Mouse (Mus musculus) retina, embryonic 14.5 days (tissue): ENCODE results near the gene Tbc1d9.

Source experiments
- DNase-seq: peaks from one replicate; pipeline ENCODE4 v3.0.0-alpha.2; 2015; ENCODE audit warnings: low spot score

Tbc1d9 gene

DNA sequence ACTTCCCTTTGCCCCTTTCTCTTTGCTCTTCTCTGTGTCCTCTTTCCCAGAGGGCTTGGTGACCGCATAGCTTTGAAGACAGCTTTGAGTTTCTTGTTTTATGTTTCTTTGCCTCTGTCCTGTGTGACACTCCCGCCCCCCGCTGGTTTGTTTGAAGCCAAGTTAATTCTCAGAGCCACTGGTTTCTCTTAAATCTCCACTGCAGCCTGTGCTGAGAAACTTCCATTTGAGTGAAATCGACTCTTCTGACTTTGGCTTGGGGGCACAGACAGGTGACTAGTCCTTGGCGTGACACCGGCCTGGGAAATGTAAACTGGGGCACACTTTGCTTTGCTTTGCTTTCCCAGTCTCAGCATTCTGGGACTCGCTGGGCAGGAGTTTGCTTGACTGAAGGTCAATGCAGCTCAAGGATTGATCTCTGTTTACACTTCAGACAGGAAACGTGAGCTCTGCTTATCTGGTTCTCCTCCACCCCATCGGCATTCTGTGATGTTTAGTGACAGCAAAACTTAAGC lies 13.1 kb downstream of the Tbc1d9 start:
- no peak for DNase-seq

DNA sequence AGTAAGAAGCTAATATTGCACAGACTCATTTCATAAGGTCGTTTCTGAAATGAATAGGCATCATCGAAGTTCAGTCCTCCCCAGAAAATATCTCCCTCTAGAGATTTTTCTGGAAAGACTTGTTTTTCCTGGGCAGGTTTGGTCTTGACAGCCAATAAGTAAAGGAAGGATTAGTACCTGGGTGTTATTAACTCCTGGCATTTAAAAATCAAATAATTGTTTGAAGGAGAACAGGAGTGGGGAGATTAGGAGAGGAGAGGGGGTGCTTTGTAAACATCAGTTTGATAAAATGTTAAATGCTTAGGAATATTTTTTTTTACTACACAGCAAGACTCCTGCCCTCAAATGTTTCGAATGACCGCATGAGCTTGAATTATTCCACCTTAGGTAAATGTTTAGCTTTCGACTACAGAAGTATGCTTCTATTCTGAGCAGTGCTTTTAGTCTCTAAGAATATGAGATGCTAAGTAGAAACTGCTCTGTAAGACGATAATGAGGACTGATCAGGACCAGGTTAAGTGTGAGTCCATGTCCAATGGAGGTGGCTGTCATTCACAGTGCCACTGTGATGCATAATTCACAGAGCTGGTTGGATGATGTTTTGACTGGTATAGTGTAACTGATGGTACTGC lies 16.8 kb downstream of the Tbc1d9 start:
- DNase-seq = no peak

DNA sequence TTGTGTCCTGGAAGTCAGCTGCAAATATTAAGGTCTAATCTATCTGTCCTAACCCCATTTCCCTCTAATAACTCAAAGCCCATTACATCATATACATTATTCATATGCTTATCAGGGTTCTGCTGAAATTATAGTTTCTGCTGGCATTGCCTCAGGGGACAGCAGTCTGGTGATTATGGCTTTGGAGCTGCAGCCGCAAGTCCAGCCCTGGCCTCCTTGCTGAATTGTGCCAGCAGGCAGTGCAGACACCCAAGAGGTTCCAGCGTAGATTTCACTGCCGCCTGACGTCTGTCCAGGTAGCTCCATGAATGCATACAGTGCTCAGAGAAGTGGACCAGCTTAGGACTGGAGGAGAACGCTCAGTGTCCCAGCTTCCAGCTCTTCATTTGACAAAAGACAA lies 17.6 kb downstream of the Tbc1d9 start:
- no peak for DNase-seq

DNA sequence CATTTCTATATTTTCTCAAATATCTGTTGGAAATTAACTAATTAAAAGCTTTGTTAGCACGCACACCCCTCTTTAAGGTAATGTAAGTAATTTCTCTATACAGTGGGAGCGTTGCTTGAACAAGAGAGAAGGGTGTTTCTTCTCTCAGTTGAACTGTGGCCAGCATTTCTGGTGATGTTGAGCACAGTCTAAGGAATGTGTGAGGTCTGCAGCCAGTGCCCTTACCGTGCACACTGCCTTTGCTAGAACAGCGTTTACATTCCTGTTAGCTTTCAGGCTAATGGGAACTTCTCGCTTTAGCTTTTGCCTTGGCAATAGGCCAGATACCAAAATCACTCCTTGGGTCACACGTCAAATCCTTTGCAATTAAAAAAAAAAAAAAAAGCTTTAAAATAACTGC lies 21.2 kb downstream of the Tbc1d9 start:
- DNase-seq = no peak

DNA sequence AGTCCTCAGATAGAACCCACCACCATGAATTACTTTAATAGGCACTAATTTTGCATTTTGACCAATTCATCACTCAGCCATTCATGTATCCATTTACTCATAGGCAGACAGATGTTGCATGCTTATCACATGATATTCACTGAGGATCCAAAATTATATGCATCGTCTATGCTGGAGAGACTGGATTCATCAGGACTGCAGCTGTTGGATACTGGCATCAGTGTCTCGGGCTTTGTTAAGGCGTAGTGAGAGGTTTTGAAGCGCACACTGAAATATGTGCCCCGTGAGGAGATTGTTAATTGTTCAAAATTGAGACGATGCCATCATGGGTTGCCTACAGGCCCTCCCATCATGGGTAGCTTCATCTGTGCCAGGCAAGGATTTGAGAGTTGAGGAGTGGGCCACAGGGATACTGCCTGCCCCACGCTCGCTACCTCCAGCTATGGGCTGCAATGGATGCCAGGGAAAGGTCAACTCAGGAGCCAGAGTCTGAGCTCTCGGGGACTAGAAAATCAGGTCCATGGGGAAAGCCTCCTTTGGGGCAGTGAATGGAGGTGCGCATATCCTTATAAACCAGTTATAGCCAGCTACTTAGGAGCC lies 22.3 kb downstream of the Tbc1d9 start:
- DNase-seq = no peak

DNA sequence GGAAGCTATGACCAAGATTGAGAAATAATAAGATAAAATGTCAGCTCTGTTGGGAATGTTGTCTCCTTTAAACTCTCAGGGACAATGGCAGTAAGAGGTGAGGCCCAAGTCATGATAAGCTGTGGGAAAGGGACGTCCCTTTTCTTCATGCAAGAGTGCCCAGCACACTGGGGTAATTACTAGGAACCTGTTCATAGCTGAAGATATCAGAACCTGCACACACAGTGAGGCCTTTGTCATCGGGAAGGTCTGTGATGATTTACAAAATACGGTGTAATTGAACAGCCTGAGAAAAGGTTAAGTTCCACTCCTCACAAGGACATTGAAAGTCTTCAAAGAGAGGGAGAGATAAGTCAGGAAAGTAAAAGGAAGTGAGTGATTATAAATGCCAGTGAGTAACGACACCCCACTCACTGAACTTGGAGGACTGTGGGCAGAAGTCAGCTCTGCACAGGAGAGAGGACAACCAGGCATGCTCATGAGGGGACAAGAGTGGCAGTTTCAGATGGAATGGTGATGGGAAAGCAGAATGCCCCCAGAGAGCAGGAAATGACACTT lies 24.5 kb downstream of the Tbc1d9 start:
- no peak for DNase-seq

DNA sequence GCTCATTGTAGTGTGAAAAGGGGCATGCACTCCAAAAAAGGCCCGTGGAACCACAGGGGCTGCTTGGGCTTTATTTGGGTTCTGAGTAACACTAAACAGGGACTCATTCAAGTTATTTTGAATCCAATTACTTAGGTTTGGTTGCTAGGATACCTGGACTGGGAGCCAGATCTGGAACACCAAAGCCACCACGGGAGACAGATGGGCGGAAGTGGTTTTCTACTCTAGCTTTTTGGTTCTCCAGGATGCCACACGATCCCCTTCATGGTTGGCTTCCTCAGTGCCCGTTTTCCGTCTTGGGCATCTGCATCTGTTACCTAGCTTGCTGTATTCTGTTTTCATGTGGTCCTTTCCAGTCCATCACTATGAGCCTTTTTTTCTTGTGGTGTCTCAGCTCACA lies 30.9 kb downstream of the Tbc1d9 start:
- no peak for DNase-seq

DNA sequence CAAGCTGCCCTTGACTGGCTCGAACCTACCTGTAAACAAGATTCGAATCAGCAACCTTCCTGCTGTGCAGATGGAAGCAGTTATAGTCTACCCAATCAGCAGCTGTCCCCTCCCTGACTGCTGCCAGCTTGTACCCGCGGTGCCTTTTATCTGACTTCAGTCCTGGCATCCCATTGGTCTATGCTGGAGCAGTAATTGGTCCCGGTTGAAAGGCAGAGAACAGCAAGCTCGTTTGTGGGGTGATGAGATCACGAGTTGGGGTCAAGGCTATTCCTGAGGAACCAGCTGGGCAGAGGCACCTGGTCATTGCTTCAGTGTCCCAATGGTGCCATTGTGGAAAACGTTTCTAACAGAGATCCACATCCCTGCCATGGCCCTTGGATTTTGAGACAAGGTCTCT lies 34.6 kb downstream of the Tbc1d9 start:
- DNase-seq = no peak

DNA sequence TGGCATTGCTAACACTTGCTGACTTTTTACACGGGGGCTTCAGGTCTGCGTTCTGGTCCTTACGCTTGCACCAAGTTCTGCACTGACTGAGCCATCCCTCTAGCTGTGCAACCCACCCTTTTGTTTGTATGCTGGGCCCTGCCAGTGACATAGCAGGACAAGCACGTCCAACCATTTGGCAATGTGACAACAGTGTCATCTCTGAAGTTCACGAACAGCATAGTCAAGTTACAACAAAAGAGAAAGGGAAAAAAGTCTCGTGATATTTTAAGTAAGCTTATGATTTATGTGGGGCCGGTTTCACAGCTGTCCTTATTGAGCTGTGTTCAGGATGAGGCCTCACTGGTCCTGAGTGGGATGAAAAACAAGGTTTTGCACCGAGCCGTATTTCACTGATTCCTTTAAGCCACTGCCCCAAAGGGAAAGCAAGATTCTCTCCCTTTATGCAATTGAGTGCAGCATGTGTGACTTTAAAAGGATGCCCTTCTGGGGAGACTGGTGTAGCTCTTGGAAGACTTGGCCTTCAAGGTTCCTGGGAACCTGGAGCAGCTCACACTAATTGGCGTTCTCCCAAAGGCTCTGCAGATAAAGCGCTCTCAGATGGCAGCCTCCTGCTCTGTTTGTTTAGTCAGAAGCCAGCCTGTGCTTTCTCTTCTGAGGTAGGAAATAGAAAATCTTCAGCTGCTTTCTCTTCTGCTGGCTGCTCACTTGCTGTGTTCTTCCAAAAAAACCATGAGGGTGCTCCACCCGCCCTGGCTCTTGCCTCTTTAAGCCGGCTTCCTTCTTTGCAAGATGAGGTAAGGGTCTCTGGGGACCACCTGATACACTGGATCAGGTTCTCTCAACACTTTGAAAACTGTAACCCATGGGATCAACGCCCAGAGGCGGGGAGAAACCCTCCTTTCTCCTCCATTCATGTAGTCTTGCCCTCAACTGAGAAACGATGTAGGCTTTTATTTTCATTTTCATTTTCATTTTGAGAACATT lies 35.3 kb downstream of the Tbc1d9 start:
- no peak for DNase-seq

DNA sequence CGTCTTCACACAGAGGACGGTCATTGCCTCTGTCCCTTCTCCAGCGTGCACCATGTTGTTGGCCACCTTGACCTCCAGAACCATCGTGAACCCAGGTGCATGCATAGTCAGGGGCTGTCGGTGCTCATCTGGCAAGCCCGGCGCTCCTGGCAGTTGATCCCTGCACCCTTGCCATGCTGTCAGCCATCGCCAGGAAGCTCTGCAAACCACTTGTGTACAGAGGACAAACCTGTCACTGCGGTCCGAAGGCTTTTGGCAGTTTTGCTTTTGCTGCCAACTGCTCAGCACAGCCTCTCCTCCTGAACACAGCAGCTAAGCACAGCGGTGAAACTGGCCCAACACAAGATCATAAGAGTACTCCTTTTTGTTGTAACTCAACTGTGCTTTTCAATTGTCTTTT lies 37.8 kb downstream of the Tbc1d9 start:
- DNase-seq = no peak

DNA sequence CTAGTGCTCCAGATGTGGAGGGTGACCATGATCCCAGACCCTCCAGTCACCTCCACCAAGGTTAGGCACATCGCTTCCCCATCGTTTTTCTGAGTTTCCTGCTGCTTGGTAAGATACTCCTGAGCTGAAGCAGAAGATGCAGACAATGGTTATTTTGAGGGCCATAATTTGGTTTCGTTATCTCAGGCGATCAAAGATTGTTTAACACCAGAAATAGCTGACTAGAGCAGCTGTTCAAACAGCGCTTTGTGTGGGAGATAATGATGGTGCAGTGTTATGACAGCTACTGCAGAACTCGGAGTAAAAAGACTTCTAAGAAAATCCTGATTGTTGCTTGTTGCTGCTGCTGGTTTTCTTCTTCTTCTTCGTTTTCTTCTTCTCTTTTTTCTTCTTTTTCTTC lies 40.8 kb downstream of the Tbc1d9 start:
- DNase-seq = no peak

DNA sequence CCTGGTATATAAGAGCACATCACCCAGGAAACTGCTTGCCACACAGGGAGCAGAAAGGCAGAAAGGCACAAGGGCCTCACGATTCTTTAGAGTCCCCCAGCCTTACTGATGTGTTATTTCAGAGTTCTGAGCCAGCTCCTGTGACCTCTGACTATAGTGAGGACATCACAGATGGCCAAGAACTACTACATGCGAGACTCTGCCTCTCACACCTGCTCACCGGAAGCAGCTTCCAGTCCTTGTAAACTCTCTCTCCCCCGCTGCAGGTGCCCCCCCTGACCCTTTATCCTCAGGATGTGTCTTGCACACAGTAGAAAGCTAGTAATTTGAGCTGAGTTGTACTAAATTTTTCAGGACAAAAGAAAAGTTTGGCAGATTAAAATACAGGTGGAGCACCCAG lies 44.4 kb downstream of the Tbc1d9 start:
- no peak for DNase-seq

DNA sequence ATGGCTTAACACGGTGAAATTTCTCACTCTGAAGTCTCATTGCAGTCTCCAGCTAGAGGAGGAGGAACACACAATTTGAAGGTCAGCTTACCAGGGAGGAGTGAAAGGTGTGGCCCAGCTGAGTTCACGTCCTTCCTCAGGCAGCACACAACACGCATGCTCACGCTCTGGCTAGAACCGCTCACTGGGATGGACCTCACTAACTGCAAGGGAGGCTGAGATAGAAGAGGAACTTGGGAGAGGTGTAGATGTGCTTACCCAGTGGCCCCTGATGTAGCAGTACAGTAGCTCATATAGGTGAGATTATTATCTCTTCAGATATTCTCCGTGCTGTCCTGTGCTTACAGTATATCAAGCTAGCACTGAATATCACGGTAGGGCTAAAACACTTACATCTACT lies 45.5 kb downstream of the Tbc1d9 start:
- no peak for DNase-seq

DNA sequence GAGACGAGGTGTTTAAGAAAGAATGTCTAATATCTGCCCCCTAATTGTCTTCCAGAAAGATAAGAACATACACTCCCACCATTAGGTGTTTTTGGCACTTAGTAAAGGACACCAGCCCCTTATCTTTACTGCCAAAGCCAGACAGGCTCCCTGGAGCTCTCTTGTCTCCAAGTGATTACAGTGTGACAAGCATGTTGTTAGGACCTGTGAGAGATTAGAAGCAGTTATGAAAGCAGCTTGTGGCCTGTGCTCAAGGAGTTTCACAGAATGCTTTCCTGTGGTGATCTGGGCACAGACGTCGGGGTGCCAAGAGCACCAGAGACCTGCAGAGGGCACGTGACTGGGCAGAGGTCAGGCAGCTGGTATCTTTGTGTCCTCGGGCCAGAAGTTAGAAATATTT lies 49.9 kb downstream of the Tbc1d9 start:
- DNase-seq = no peak

DNA sequence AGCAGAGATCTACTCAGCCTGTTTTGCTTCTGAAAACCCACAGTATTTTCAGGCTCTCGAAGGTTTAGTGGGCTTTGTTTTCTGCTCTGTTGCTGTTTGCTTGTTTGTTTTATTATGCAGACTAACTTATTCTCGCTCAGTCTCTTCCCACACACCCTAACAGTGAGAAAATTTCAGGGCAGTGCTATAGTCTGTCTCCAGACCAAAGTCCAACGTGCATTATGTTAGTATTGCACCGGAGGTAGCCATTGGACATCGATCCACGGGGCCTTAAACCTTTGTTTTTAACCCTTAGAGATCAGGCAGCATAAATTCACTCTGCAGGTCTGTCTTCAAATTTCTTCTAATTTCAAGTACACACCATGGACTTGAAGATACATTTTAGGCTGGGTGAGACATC lies 51.4 kb downstream of the Tbc1d9 start:
- no peak for DNase-seq

DNA sequence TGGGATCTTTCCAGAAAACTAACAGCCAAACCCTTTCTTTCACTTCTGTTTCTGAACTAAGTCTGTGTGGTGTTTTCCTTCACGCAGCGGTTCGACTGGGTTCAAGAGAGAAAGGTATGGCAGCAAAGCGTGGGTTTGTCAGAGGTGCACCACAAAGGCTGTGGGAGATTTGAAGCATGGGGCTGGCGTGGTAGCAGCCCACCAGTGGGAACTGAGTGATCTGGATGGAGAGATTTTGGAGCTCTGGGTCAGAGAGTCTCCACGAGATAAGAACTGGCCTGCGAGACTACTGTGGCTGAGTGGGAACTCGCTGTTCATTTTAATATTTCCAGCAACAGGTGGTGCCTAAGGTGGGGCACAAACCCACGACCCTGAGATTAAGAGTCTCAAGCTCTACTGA lies 52.0 kb downstream of the Tbc1d9 start:
- DNase-seq = no peak

DNA sequence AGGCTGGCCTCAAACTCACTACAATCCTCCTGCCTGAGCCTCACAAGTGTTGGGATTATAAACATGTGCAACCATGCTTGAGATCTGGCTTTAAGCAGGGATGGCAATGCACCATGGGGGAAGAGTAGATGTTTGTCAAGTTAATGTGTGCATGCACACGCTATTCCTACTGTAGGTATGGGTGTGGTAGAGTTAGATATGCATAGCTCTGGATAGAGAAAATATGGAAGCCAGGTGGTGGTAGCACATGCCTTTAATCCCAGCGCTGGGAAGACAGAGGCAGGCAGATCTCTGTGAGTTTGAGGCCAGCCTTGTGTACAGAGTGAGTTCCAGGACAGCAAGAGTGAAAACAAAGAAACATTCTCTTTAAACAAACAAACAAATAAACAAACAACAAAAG lies 52.7 kb downstream of the Tbc1d9 start:
- DNase-seq = no peak

DNA sequence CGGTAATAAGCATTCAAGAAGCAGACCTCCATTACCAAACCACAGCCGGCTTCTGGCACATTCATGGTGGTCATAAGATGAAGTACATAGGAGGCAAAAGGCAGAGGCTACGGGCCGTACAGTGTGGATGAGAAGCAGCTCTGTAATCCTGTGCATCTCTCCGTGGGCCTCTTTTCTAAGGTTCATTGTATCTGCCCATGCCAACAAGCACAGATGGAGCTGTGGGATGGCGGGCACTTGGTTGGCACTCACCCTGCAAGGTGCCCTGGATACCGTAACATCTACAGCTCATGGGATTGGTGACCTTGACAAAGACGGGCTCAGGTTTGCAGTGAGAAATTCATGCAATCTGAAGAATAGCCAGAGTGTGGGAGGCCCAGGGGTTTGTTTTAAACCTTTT lies 54.2 kb downstream of the Tbc1d9 start:
- DNase-seq = no peak

DNA sequence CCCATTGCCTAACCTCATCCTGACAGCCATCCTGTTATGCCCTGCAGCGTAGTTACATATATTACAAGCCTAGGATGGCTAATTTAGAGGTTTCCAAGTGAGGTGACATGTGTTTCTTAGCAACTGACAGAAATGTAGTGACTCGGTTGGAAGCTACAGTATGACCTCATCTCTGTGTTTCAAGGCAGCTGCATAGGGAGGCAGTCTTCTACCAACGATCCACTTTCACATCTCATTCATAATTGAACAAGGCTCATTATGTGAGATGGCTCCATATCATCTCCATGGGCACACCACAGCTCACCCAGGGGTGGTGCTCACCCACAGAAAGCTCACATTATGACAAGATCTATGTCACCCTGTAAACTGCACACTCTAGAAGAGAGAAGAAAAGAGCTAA lies 55.6 kb downstream of the Tbc1d9 start:
- peak; percentile 42 for DNase-seq

DNA sequence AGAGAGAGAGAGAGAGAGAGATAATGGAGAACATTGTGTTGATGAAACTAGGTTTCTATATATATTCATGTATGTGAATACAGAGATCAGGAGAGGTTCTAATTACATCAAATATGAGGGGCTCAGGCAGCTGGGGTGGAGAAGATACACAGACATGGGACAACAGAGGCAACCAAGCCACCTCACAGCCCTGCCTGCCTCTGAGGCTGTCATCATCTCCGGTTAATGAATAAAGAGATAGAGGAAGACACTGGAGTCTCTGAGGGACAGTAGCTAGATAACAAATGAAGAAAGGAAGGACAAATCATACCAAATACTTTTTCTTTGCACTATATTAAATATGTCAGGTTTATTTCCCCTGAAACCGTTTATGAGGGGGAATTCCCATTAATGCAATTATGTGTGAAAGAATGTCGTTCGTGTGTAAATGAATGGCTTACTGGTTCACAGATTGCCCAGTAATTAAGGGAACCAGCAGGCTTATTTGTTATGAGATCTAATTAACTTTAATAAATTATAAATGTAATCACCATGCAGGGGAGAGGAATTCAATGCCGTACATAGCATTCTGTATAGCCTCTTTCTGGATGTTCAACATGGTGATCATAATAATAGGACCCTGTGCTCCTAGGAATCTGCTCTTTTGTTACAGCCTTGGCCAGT lies 59.7 kb downstream of the Tbc1d9 start:
- DNase-seq = peak; percentile 55

DNA sequence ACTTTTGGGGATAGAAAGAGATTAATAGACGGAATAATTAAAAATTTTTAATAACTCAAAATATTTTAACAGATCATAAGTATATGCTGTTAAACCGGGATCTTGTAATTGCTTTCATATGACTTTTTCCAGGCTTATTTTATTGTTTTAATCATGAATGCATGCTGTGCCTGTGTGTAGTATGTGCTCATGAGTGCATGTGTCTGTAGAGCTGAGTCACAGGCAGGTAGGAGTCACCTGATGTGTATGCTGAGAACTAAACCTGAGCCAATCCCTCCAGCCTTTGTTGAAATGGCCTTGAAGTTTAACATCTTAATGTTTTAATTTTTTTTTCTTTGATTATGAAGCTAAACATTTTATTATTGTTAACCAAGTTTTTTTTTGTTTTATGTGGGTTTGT lies 60.4 kb downstream of the Tbc1d9 start:
- no peak for DNase-seq

DNA sequence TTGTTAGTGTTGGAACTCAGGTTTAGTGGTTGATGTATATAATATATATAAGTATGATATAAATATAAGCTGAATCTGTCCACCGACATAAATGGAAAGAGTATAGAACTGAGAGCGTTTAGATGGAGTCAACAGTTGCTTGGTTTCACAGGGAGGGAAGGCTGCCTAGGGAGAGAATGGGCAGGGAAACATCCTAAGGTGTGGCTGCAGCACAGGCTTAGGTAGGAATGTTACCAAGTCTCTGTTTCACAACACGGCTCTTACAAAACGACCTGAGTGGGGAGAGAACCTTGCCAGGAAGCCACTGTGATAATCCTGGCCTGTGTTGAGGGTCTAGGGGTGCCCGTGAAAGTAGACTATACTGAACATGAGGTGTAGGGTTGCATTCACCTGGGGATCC lies 62.2 kb downstream of the Tbc1d9 start:
- no peak for DNase-seq
